ENCODE assay signal across 8 mouse cellular contexts in the genomic region with DNA sequence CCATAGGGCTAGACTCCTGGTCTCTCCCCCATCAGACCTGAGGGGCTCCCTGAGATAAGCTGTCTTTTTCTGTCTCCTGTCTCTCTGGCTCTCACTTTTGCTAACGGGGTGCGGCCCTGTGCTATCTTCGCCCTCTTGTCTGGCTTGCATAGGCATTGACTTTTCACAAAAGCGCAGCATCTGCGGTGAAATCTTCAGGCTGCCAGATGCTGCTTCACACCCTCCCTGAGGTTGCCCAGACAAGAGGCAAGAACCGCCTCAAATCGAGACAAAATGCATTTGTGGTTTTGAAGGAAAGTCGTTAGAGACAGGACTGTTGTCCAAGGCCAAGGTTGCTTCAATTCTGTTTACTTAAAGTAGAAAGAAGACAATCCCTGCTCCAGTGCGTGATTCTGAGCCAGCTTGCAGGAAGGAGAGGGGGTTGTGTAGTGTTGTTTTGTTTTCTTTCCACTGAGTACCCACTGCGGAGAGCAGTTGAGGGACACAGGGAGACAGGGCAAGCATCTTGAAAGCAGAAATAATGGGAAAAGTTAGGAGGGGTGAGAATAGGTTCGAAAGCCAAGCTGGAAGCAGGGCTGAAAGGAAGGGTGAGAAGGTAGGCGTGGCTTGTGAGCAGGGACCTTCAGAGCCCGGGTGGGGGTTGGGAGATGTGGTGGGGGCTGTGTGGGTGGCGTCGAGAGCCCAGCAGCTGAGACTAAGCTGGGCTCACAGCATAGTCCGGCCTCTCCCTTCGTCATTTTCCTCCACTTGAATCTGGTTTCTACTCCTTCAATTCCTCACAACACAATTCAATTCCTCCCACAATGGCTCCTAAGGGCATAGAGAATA. TPM values are rescaled to one million over a fixed set of nuclear protein-coding genes. Genes with fewer than 3 reads are reported as not detected.
A peak's percentile ranks its signal among the peaks of the same experiment; 100 is the strongest.
DNase-seq lines count a peak whose midpoint lies in the region; ATAC-seq and TF ChIP-seq lines count a peak whose summit lies in the region.

No protein-coding gene starts in this region.

- no peak overlapping the region for H3K27ac ChIP-seq in heart, embryonic 16.5 days (ENCODE audit: low read length)
- no peak overlapping the region for H3K27ac ChIP-seq in heart, postnatal 0 days (ENCODE audit: low read depth)
- H3K27ac ChIP-seq in liver, embryonic 15.5 days (replicated peaks) = no peak overlapping the region
- no peak overlapping the region for H3K27ac ChIP-seq in neural tube, embryonic 14.5 days (ENCODE audit: low read depth, low read length)

- H3K4me1 ChIP-seq in heart, embryonic 16.5 days (ENCODE audit: control insufficient read depth, insufficient read depth, low read length) = peaks cover 11% of the 10 kb centered on the region
- peaks cover 4% of the 10 kb centered on the region; the same call in 1 of the 2 replicates for H3K4me1 ChIP-seq in heart, postnatal 0 days (ENCODE audit: control insufficient read depth, insufficient read depth)
- H3K4me1 ChIP-seq in liver, embryonic 15.5 days (replicated peaks) = peaks cover 12% of the 10 kb centered on the region
- 0 out of 2 replicates have a peak, but pooled peaks cover 5% of the 10 kb centered on the region for H3K4me1 ChIP-seq in neural tube, embryonic 14.5 days (ENCODE audit: control insufficient read depth, insufficient read depth, low read length)

- WGBS in heart, embryonic 16.5 days = 11% methylated on average over 17 of the region's 17 CpGs
- 15% methylated on average over 17 of the region's 17 CpGs for WGBS in heart, postnatal 0 days
- 8% methylated on average over 17 of the region's 17 CpGs for WGBS in liver, embryonic 15.5 days (ENCODE audit: insufficient replicate concordance)
- 18% methylated on average over 17 of the region's 17 CpGs for WGBS in neural tube, embryonic 14.5 days

- no peak for TF ChIP-seq CTCF in heart, postnatal 0 days (IDR thresholded peaks at IDR 0.05; ENCODE audit: low read depth)

- TF ChIP-seq EP300 in heart, postnatal 0 days (IDR thresholded peaks at IDR 0.05; ENCODE audit: low read depth) = no peak

- peak overlapping the region; percentile 59 for H3K9ac ChIP-seq in heart, embryonic 16.5 days (ENCODE audit: low read length)
- H3K9ac ChIP-seq in heart, postnatal 0 days (replicated peaks; ENCODE audit: low read depth, low read length) = no peak overlapping the region
- H3K9ac ChIP-seq in liver, embryonic 15.5 days = no peak overlapping the region
- H3K9ac ChIP-seq in neural tube, embryonic 14.5 days (replicated peaks; ENCODE audit: low read depth, low read length) = no peak overlapping the region

- H3K27me3 ChIP-seq in heart, embryonic 16.5 days (ENCODE audit: control insufficient read depth, insufficient read depth, low read length) = no peaks in the 10 kb centered on the region
- no peaks in the 10 kb centered on the region for H3K27me3 ChIP-seq in heart, postnatal 0 days (ENCODE audit: control insufficient read depth, insufficient read depth, low read length)
- H3K27me3 ChIP-seq in liver, embryonic 15.5 days = no peaks in the 10 kb centered on the region
- H3K27me3 ChIP-seq in neural tube, embryonic 14.5 days (ENCODE audit: control insufficient read depth, insufficient read depth, low read length) = no peaks in the 10 kb centered on the region

- H3K4me3 ChIP-seq in heart, embryonic 16.5 days (ENCODE audit: low read length) = peak overlapping the region; percentile 33
- peak overlapping the region; percentile 7 for H3K4me3 ChIP-seq in heart, postnatal 0 days (ENCODE audit: low read depth, low read length)
- no peak overlapping the region for H3K4me3 ChIP-seq in liver, embryonic 15.5 days (replicated peaks)
- no peak overlapping the region for H3K4me3 ChIP-seq in neural tube, embryonic 14.5 days (ENCODE audit: low read depth, low read length)

- ATAC-seq in heart, embryonic 16.5 days (replicated peaks; ENCODE audit: extremely low read depth, insufficient read depth, low FRiP score) = 0 out of 2 replicates have a peak, but pooled peaks have one; percentile 55
- ATAC-seq in heart, postnatal 0 days (ENCODE audit: insufficient read depth, low read depth) = peak; percentile 49; the same call in 1 of the 2 replicates
- no peak for ATAC-seq in liver, embryonic 15.5 days (ENCODE audit: insufficient read depth)
- ATAC-seq in neural tube, embryonic 14.5 days (ENCODE audit: low read depth) = no peak; the same call in 1 of the 2 replicates
- no peak for ATAC-seq in monocyte, adult 5-6 weeks (replicated peaks; ENCODE audit: insufficient number of reproducible peaks, low FRiP score, low TSS enrichment, poor library complexity, severe bottlenecking)

- H3K4me2 ChIP-seq in heart, embryonic 16.5 days (ENCODE audit: low read depth, low read length) = peak overlapping the region; percentile 63
- H3K4me2 ChIP-seq in heart, postnatal 0 days (ENCODE audit: low read depth, low read length) = peak overlapping the region; percentile 47
- peak overlapping the region; percentile 34; the same call in 1 of the 2 replicates for H3K4me2 ChIP-seq in liver, embryonic 15.5 days
- peak overlapping the region; percentile 32 for H3K4me2 ChIP-seq in neural tube, embryonic 14.5 days (ENCODE audit: low read depth, low read length)

- intact Hi-C loops in heart, postnatal 36 days (cut with DNase I) = no loop called here

- H3K36me3 ChIP-seq in heart, embryonic 16.5 days (ENCODE audit: control insufficient read depth, insufficient read depth) = no peaks in the 10 kb centered on the region
- H3K36me3 ChIP-seq in heart, postnatal 0 days (replicated peaks; ENCODE audit: control insufficient read depth, insufficient read depth, low read length) = no peaks in the 10 kb centered on the region
- H3K36me3 ChIP-seq in liver, embryonic 15.5 days (replicated peaks) = no peaks in the 10 kb centered on the region
- H3K36me3 ChIP-seq in neural tube, embryonic 14.5 days (ENCODE audit: control insufficient read depth, insufficient read depth, low read length) = no peaks in the 10 kb centered on the region

- no peaks in the 10 kb centered on the region for H3K9me3 ChIP-seq in heart, embryonic 16.5 days (replicated peaks; ENCODE audit: control insufficient read depth, low read length)
- no peaks in the 10 kb centered on the region for H3K9me3 ChIP-seq in heart, postnatal 0 days (replicated peaks; ENCODE audit: control insufficient read depth, low read length)
- no peaks in the 10 kb centered on the region for H3K9me3 ChIP-seq in liver, embryonic 15.5 days (replicated peaks)
- H3K9me3 ChIP-seq in neural tube, embryonic 14.5 days (ENCODE audit: control insufficient read depth, low read length) = no peaks in the 10 kb centered on the region

- DNase-seq in heart, postnatal 36 days = no peak
- peak; percentile 55 to 61 for DNase-seq in adrenal gland, postnatal 36 days
- DNase-seq in heart, postnatal 0 days (ENCODE audit: low spot score) = no peak
- no peak for DNase-seq in spleen, adult 18-20 months

RNA-seq across cellular contexts. Expression of gene Strbp, which starts 31.5 kb away (rescaled TPM):
- polyA plus RNA-seq in heart, embryonic 16.5 days (2015; fragmentation: Nextera tagmentation; extraction: Ambion mirVana) = 21.9 and 24.9 TPM in 2 replicates
- total RNA-seq in heart, postnatal 36 days (2021) = 10 to 100 TPM; 19.3 to 21.2 TPM
- 10 to 100 TPM; 48.2 to 68.0 TPM for total RNA-seq in adrenal gland, postnatal 36 days (2021)
- total RNA-seq in heart, postnatal 0 days (2014; rRNA removed; ENCODE audit: low replicate concordance) = 6.7 and 8.4 TPM in 2 replicates
- 11.4 and 11.5 TPM in 2 replicates for polyA plus RNA-seq in heart, postnatal 0 days (2015; fragmentation: Nextera tagmentation; extraction: Ambion mirVana)
- polyA plus RNA-seq in liver, embryonic 15.5 days (2015; fragmentation: Nextera tagmentation; extraction: Ambion mirVana) = 9.5 and 11.3 TPM in 2 replicates
- 133 and 142 TPM in 2 replicates for polyA plus RNA-seq in neural tube, embryonic 14.5 days (2014; fragmentation: Nextera tagmentation; extraction: Ambion mirVana)
- total RNA-seq in monocyte, adult 5-6 weeks (2017) = 12.8 to 35.4 TPM (median 29.1 TPM) in 3 replicates

RNA-seq across cellular contexts. Expression of gene Crb2, which starts 40.9 kb away (rescaled TPM):
- polyA plus RNA-seq in heart, embryonic 16.5 days (2015; fragmentation: Nextera tagmentation; extraction: Ambion mirVana) = 0.87 and 1.2 TPM in 2 replicates
- total RNA-seq in heart, postnatal 36 days (2021) = 1 to 10 TPM in 1 of 2 experiments, under 1 TPM in 1; 0.97 to 1.0 TPM
- total RNA-seq in adrenal gland, postnatal 36 days (2021) = under 1 TPM; 0.33 to 0.53 TPM
- 1.9 and 3.7 TPM in 2 replicates for total RNA-seq in heart, postnatal 0 days (2014; rRNA removed; ENCODE audit: low replicate concordance)
- 0.46 and 0.48 TPM in 2 replicates for polyA plus RNA-seq in heart, postnatal 0 days (2015; fragmentation: Nextera tagmentation; extraction: Ambion mirVana)
- polyA plus RNA-seq in liver, embryonic 15.5 days (2015; fragmentation: Nextera tagmentation; extraction: Ambion mirVana) = 0.13 and 0.32 TPM in 2 replicates
- polyA plus RNA-seq in neural tube, embryonic 14.5 days (2014; fragmentation: Nextera tagmentation; extraction: Ambion mirVana) = 2.6 and 3.4 TPM in 2 replicates
- total RNA-seq in monocyte, adult 5-6 weeks (2017) = 0.38 TPM in 1 of 3 replicates, not detected in the others

Comparison
In these comparisons a context has a peak if more than half of its experiments do, and no peak if none do; other contexts are left out.
1. ATAC-seq: peak in heart, embryonic 16.5 days (single experiment) and heart, postnatal 0 days (single experiment); none in liver, embryonic 15.5 days (single experiment), neural tube, embryonic 14.5 days (single experiment) and monocyte, adult 5-6 weeks (single experiment).
2. H3K4me3 ChIP-seq: peak in heart, embryonic 16.5 days (single experiment) and heart, postnatal 0 days (single experiment); none in liver, embryonic 15.5 days (single experiment) and neural tube, embryonic 14.5 days (single experiment).
3. DNase-seq: peak in adrenal gland, postnatal 36 days (2 of 2); none in heart, postnatal 36 days (0 of 2), heart, postnatal 0 days (single experiment) and spleen, adult 18-20 months (0 of 2).
4. Peak in every context shown above with its lines, with median percentiles within 50 percentile points of each other: H3K4me2 ChIP-seq.